Mouse (Mus musculus) left cerebral cortex, adult 9 months (tissue): Measurements from ENCODE around the gene Oas3.

Experiments used
- DNase-seq, 2 experiments: peaks; one replicate each; pipeline ENCODE4 v3.0.0; 2022; ENCODE audit warnings: low spot score in 2 of 2

The Oas3 gene

GRCm38 (mm10) chr5:120703660-120704059, 73.8 kb downstream of the Oas3 start:
- no peak for DNase-seq
